Mouse (Mus musculus): Measurements from ENCODE around the gene Kctd12. TPM values are rescaled to one million over a fixed set of nuclear protein-coding genes. Genes with fewer than 3 reads are reported as not detected.

The Kctd12 gene
- polyA plus RNA-seq, 1 experiment from 2014 or later = 74.4 TPM

DNA sequence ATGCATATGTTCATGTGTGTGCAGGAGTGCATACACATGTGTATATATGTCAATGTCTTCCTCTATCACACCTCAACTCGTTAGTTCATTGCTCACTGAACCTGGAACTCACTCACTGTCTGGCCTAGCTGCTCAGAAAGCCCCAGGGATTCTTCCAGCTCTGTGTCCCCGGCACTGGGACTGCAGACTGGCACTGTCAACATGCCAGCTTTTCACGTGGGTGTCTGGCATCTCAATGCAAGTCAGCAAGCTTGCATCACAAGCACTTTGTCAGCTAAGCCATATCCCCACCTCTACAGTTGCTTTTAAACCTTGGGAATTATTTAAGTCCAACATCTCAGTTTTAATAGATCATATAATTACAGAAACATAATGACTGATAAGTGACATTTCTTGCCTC lies 8.3 kb upstream of the Kctd12 start:
- Histone ChIP-seq H3K9me3 (ENCODE audit: control insufficient read depth, low read length) (no peaks in the 10 kb centered on the region), H3K4me1 (ENCODE audit: control insufficient read depth, insufficient read depth, low read length) (peaks cover 14% of the 10 kb centered on the region), H3K27me3 (replicated peaks; ENCODE audit: control insufficient read depth, insufficient read depth, low read length) (peaks cover 4% of the 10 kb centered on the region; the same call in 1 of the 2 replicates), H3K36me3 (ENCODE audit: control insufficient read depth, insufficient read depth, low read length) (no peaks in the 10 kb centered on the region), H3K4me2 (ENCODE audit: low read depth, low read length) (no peak overlapping the region), H3K27ac (replicated peaks; ENCODE audit: low read depth, low read length) (no peak overlapping the region), H3K4me3 (ENCODE audit: low read depth, low read length) (no peak overlapping the region), H3K9ac (ENCODE audit: low read depth, low read length) (no peak overlapping the region)
- ATAC-seq (ENCODE audit: low read depth) (no peak), DNase-seq (ENCODE audit: low spot score) (no peak)
- 64% methylated on average over 3 of the region's 3 CpGs for WGBS

DNA sequence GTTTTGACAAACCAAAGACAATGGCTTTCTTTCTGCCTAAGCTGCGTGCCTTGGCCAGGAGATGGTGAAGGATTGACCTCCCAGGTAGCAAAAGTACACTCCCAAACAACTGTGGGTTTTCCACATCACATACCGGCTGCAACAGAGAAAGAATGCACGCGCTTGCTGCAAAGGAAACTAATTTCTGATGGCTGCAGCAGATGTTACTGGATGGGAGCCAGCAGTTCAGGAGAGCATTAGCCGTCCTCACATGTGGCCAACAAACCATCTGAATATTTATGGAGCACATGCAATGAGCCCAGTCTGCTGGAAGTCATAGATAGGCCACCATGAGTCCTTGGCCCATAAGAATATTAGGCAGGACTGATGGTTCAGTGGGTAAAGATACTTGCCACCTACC lies 7.4 kb upstream of the Kctd12 start:
- H3K27ac ChIP-seq (replicated peaks; ENCODE audit: low read depth, low read length) = no peak overlapping the region
- no peaks in the 10 kb centered on the region for H3K36me3 ChIP-seq (ENCODE audit: control insufficient read depth, insufficient read depth, low read length)
- H3K4me3 ChIP-seq (ENCODE audit: low read depth, low read length) = no peak overlapping the region
- DNase-seq (ENCODE audit: low spot score) (peak; percentile 77), ATAC-seq (ENCODE audit: low read depth) (peak; percentile 44; the same call in 1 of the 2 replicates)
- WGBS = 29% methylated on average over 5 of the region's 5 CpGs
- H3K9me3 ChIP-seq (ENCODE audit: control insufficient read depth, low read length) = no peaks in the 10 kb centered on the region
- peaks cover 4% of the 10 kb centered on the region; the same call in 1 of the 2 replicates for H3K27me3 ChIP-seq (replicated peaks; ENCODE audit: control insufficient read depth, insufficient read depth, low read length)
- no peak overlapping the region for H3K4me2 ChIP-seq (ENCODE audit: low read depth, low read length)
- H3K9ac ChIP-seq (ENCODE audit: low read depth, low read length) = no peak overlapping the region
- H3K4me1 ChIP-seq (ENCODE audit: control insufficient read depth, insufficient read depth, low read length) = peaks cover 14% of the 10 kb centered on the region

DNA sequence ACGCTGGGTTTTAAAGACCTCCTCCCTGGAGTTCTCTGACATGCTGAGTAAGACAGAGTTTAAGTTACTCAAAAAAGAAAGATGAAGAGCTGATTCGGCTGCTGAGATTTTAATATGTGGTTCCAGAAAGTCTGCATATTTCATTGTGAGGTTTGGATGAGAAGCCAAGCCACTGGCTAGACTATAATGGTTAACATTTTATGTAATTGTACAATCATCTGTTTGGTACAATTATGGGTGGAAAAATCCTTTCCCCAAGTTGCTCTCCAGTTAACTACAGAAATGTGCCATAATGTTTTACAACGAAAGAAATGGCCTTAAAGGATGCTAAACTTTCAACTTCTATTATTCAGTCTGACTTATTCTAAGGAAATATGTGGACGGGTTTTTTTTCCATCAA lies 6.8 kb upstream of the Kctd12 start:
- ATAC-seq (ENCODE audit: low read depth) = 0 out of 2 replicates have a peak, but pooled peaks have one; percentile 22
- Histone ChIP-seq H3K4me1 (ENCODE audit: control insufficient read depth, insufficient read depth, low read length) (peaks cover 14% of the 10 kb centered on the region), H3K4me2 (ENCODE audit: low read depth, low read length) (no peak overlapping the region), H3K27me3 (replicated peaks; ENCODE audit: control insufficient read depth, insufficient read depth, low read length) (peaks cover 4% of the 10 kb centered on the region; the same call in 1 of the 2 replicates), H3K9ac (ENCODE audit: low read depth, low read length) (no peak overlapping the region), H3K36me3 (ENCODE audit: control insufficient read depth, insufficient read depth, low read length) (no peaks in the 10 kb centered on the region), H3K27ac (replicated peaks; ENCODE audit: low read depth, low read length) (no peak overlapping the region; the same call in 1 of the 2 replicates), H3K4me3 (ENCODE audit: low read depth, low read length) (no peak overlapping the region), H3K9me3 (ENCODE audit: control insufficient read depth, low read length) (no peaks in the 10 kb centered on the region)
- peak; percentile 73 for DNase-seq (ENCODE audit: low spot score)
- 41% methylated on average over 4 of the region's 4 CpGs for WGBS

DNA sequence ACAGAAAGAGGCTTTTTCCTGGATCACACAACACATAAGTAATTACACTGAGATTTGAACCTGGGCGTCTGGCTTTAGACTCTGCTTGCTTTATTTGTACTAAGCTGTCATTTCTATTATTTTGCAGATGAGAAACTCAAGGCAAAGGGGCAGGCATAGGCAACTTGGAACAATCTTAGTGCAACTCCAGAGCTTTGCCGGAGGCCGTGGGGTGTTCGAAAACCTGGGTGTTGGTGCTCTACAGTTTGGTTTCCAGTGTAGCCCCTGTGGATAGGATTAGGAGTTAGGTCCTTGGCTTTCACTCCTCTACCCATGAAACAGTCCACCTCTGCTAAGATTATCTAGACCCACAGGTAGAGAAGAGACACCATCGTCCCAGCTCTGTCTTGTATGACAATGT lies 5.2 kb upstream of the Kctd12 start:
- Histone ChIP-seq H3K27me3 (replicated peaks; ENCODE audit: control insufficient read depth, insufficient read depth, low read length) (no peaks in the 10 kb centered on the region), H3K4me3 (ENCODE audit: low read depth, low read length) (no peak overlapping the region), H3K27ac (replicated peaks; ENCODE audit: low read depth, low read length) (no peak overlapping the region), H3K4me1 (ENCODE audit: control insufficient read depth, insufficient read depth, low read length) (peaks cover 14% of the 10 kb centered on the region), H3K36me3 (ENCODE audit: control insufficient read depth, insufficient read depth, low read length) (no peaks in the 10 kb centered on the region), H3K9ac (ENCODE audit: low read depth, low read length) (no peak overlapping the region), H3K4me2 (ENCODE audit: low read depth, low read length) (no peak overlapping the region), H3K9me3 (ENCODE audit: control insufficient read depth, low read length) (no peaks in the 10 kb centered on the region)
- ATAC-seq (ENCODE audit: low read depth) (no peak), DNase-seq (ENCODE audit: low spot score) (no peak)
- WGBS = 83% methylated on average over 5 of the region's 5 CpGs

DNA sequence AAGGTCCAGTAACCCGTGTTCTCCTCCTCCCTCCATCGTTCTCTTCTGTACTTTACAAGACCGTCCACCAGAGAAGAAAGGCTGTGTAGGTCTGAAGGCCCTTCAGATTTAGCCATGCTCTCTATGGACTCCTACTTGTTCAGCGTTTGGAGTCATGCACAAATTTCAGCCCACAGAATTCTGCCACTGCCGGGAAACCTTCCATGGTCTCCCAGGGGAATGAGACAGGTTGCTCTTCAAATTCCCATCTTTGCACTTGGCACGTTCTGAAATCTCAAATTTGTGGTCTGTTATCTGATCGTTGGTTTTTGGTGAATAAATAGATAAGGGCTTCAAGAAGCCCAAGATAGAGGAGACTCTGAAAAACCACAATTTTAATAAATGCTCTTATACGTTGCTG lies 1.2 kb upstream of the Kctd12 start:
- H3K9ac ChIP-seq (ENCODE audit: low read depth, low read length) = no peak overlapping the region
- H3K4me2 ChIP-seq (ENCODE audit: low read depth, low read length) = peak overlapping the region; percentile 85
- peaks cover 17% of the 10 kb centered on the region; the same call in 1 of the 2 replicates for H3K4me1 ChIP-seq (ENCODE audit: control insufficient read depth, insufficient read depth, low read length)
- no peak overlapping the region for H3K4me3 ChIP-seq (ENCODE audit: low read depth, low read length)
- DNase-seq (ENCODE audit: low spot score) = no peak
- no peak for ATAC-seq (ENCODE audit: low read depth)
- H3K9me3 ChIP-seq (ENCODE audit: control insufficient read depth, low read length) = no peaks in the 10 kb centered on the region
- H3K27me3 ChIP-seq (replicated peaks; ENCODE audit: control insufficient read depth, insufficient read depth, low read length) = no peaks in the 10 kb centered on the region
- WGBS = 76% methylated on average over 8 of the region's 8 CpGs
- H3K27ac ChIP-seq (replicated peaks; ENCODE audit: low read depth, low read length) = peak overlapping the region; percentile 94; the same call in 1 of the 2 replicates
- no peaks in the 10 kb centered on the region for H3K36me3 ChIP-seq (ENCODE audit: control insufficient read depth, insufficient read depth, low read length)

DNA sequence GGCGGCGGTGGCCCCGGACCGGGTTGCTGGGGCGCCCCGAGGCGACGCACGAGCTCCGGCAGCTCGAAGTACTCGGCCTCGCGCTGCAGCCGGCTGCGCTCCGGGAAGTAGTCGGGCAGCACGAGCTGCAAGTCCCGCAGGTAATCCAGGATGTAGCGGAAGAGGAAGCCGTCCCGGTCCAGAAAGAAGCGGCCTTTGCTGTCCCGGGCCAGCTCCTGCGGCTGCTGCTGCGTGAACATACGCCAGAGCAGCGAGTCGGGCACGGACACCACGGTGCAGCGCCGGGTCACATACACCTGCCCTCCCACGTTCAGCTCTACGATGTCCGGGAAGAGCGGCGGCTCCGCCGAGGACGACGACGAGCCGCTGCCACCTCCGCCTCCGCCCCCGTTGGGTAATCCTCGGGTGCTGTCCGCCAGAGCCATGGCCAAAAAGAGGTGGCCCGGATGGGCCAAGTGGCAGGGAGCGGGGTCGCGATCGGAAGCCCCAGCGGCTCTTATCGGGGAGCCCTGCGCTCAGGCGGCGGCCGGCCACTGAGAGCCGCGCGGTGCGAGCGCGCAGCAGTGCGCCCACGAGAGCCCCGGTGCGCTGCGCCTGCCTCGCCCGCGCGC lies 316 bp downstream of the Kctd12 start:
- Histone ChIP-seq H3K9ac (ENCODE audit: low read depth, low read length) (peak overlapping the region; percentile 87), H3K4me3 (ENCODE audit: low read depth, low read length) (peak overlapping the region; percentile 78), H3K4me1 (ENCODE audit: control insufficient read depth, insufficient read depth, low read length) (peaks cover 14% of the 10 kb centered on the region; the same call in 1 of the 2 replicates), H3K27me3 (replicated peaks; ENCODE audit: control insufficient read depth, insufficient read depth, low read length) (no peaks in the 10 kb centered on the region), H3K27ac (replicated peaks; ENCODE audit: low read depth, low read length) (peak overlapping the region; percentile 91), H3K4me2 (ENCODE audit: low read depth, low read length) (peak overlapping the region; percentile 85), H3K36me3 (ENCODE audit: control insufficient read depth, insufficient read depth, low read length) (no peaks in the 10 kb centered on the region), H3K9me3 (ENCODE audit: control insufficient read depth, low read length) (no peaks in the 10 kb centered on the region)
- whole genome bisulfite sequencing = 0% methylated on average over 24 of the region's 76 CpGs
- DNase-seq (ENCODE audit: low spot score) (peak; percentile 55), ATAC-seq (ENCODE audit: low read depth) (peak; percentile 47)

DNA sequence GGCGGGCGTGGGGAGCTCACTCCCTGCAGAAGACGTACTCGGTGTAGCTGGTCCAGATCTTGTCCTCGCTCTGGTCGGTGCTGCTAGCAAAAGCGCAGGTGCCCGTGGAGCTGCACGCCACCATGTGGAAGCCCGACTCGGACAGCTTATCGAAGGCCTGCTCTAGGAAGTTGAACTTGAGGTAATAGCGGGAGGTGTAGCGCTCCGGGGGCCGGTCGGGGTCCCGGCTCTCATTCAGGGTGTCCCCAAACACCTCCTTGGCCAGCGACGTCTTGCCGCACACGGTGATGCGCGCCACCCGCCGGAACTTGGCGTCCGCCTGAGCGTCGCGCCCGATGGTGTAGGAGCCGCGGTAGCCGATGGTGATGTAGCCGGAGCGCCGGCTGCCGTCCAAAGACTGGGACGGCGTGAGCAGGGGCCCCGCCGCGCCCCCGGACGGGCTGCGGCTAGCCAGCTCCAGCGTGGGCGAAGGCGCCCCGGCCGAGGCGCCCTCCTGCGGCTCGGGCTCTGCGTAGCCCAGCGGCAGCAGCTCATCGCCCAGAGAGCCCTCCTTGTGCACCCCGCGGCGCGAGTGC lies 909 bp downstream of the Kctd12 start:
- Histone ChIP-seq H3K9me3 (ENCODE audit: control insufficient read depth, low read length) (no peaks in the 10 kb centered on the region), H3K36me3 (ENCODE audit: control insufficient read depth, insufficient read depth, low read length) (no peaks in the 10 kb centered on the region), H3K4me3 (ENCODE audit: low read depth, low read length) (peak overlapping the region; percentile 78), H3K27ac (replicated peaks; ENCODE audit: low read depth, low read length) (peak overlapping the region; percentile 91), H3K4me2 (ENCODE audit: low read depth, low read length) (peak overlapping the region; percentile 85), H3K27me3 (replicated peaks; ENCODE audit: control insufficient read depth, insufficient read depth, low read length) (no peaks in the 10 kb centered on the region), H3K4me1 (ENCODE audit: control insufficient read depth, insufficient read depth, low read length) (peaks cover 14% of the 10 kb centered on the region; the same call in 1 of the 2 replicates), H3K9ac (ENCODE audit: low read depth, low read length) (peak overlapping the region; percentile 87)
- ATAC-seq (ENCODE audit: low read depth) (peak; percentile 6), DNase-seq (ENCODE audit: low spot score) (peak; percentile 79)
- 0% methylated on average over 41 of the region's 62 CpGs for WGBS

DNA sequence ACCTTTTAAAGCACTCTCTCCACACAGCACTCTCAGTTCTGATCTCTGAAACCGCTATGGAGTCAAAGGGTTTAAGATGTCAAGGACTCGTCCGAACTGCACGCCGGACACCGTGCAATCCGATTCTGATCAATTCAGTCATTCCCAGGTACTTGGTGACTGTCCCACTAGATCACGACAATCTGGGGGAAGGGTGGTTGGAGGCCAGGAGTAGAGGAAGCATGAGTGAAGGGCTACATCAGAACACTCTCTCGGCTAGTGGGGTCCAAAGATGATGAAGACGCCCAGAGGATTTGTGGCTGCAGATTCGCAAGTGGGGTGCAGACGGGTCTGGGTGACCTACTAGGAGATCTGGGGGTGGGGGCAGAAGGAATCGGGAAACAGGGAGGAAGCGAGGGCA lies 1.5 kb downstream of the Kctd12 start:
- no peak for ATAC-seq (ENCODE audit: low read depth)
- H3K4me2 ChIP-seq (ENCODE audit: low read depth, low read length) = peak overlapping the region; percentile 85
- peak overlapping the region; percentile 78 for H3K4me3 ChIP-seq (ENCODE audit: low read depth, low read length)
- DNase-seq (ENCODE audit: low spot score) = peak; percentile 9
- peaks cover 14% of the 10 kb centered on the region; the same call in 1 of the 2 replicates for H3K4me1 ChIP-seq (ENCODE audit: control insufficient read depth, insufficient read depth, low read length)
- peak overlapping the region; percentile 87 for H3K9ac ChIP-seq (ENCODE audit: low read depth, low read length)
- no peaks in the 10 kb centered on the region for H3K27me3 ChIP-seq (replicated peaks; ENCODE audit: control insufficient read depth, insufficient read depth, low read length)
- H3K27ac ChIP-seq (replicated peaks; ENCODE audit: low read depth, low read length) = peak overlapping the region; percentile 91; the same call in 1 of the 2 replicates
- no peaks in the 10 kb centered on the region for H3K36me3 ChIP-seq (ENCODE audit: control insufficient read depth, insufficient read depth, low read length)
- WGBS = 6% methylated on average over 14 of the region's 14 CpGs
- H3K9me3 ChIP-seq (ENCODE audit: control insufficient read depth, low read length) = no peaks in the 10 kb centered on the region

Data from embryonic facial prominence, embryonic 14.5 days (tissue).